Mouse (Mus musculus): ENCODE results near the gene Dpp6. TPM values are rescaled to one million over a fixed set of nuclear protein-coding genes. Genes with fewer than 3 reads are reported as not detected.

The Dpp6 gene
- total and polyA plus RNA-seq, 3 experiments = 0.16 TPM; not detected in 2

- Histone ChIP-seq H3K4me1 (ENCODE audit: insufficient read depth, low read depth, low read length) (no peaks in the 10 kb centered on the region), H3K36me3 (replicated peaks) (no peaks in the 10 kb centered on the region), H3K27me3 (ENCODE audit: insufficient read depth, low read length) (no peaks in the 10 kb centered on the region), H3K9me3 (replicated peaks) (no peaks in the 10 kb centered on the region), H3K4me3 (ENCODE audit: low read depth, low read length) (no peak overlapping the region)
- TF ChIP-seq GATA1 (IDR thresholded peaks at IDR 0.05; ENCODE audit: borderline replicate concordance, low read length) (no peak), CTCF (IDR thresholded peaks at IDR 0.05; ENCODE audit: low read depth, low read length) (no peak), GATA2 (IDR thresholded peaks at IDR 0.05; ENCODE audit: borderline replicate concordance, low read depth, low read length) (no peak), POLR2AphosphoS5 (IDR thresholded peaks at IDR 0.05; ENCODE audit: insufficient replicate concordance, low read depth, low read length) (no peak), TAL1 (conservative IDR thresholded peaks at IDR 0.05; ENCODE audit: low read depth, low read length) (no peak)
- ATAC-seq (ENCODE audit: extremely low read depth, insufficient number of reproducible peaks, low FRiP score, poor library complexity, severe bottlenecking) = no peak; the same call in 1 of the 2 replicates
- DNase-seq (ENCODE audit: low spot score) = no peak
Observed at GRCm38 (mm10) chr5:27274781-27275395, 457.9 kb downstream of the Dpp6 start.

GRCm38 (mm10) chr5:27275871-27276270 is 458.9 kb downstream of the Dpp6 start:
- H3K36me3 ChIP-seq (replicated peaks) = no peaks in the 10 kb centered on the region
- no peaks in the 10 kb centered on the region for H3K9me3 ChIP-seq (replicated peaks)
- TF ChIP-seq TAL1 (conservative IDR thresholded peaks at IDR 0.05; ENCODE audit: low read depth, low read length) (no peak), GATA2 (IDR thresholded peaks at IDR 0.05; ENCODE audit: borderline replicate concordance, low read depth, low read length) (no peak), CTCF (IDR thresholded peaks at IDR 0.05; ENCODE audit: low read depth, low read length) (no peak), POLR2AphosphoS5 (IDR thresholded peaks at IDR 0.05; ENCODE audit: insufficient replicate concordance, low read depth, low read length) (no peak), GATA1 (IDR thresholded peaks at IDR 0.05; ENCODE audit: borderline replicate concordance, low read length) (no peak)
- no peaks in the 10 kb centered on the region for H3K27me3 ChIP-seq (ENCODE audit: insufficient read depth, low read length)
- no peak overlapping the region for H3K4me3 ChIP-seq (ENCODE audit: low read depth, low read length)
- no peak for ATAC-seq (ENCODE audit: extremely low read depth, insufficient number of reproducible peaks, low FRiP score, poor library complexity, severe bottlenecking)
- no peaks in the 10 kb centered on the region for H3K4me1 ChIP-seq (ENCODE audit: insufficient read depth, low read depth, low read length)
- DNase-seq (ENCODE audit: low spot score) = no peak

- ATAC-seq (ENCODE audit: extremely low read depth, insufficient number of reproducible peaks, low FRiP score, poor library complexity, severe bottlenecking) = no peak
- TF ChIP-seq POLR2AphosphoS5 (IDR thresholded peaks at IDR 0.05; ENCODE audit: insufficient replicate concordance, low read depth, low read length) = no peak
- no peak for TF ChIP-seq TAL1 (conservative IDR thresholded peaks at IDR 0.05; ENCODE audit: low read depth, low read length)
- TF ChIP-seq CTCF (IDR thresholded peaks at IDR 0.05; ENCODE audit: low read depth, low read length) = no peak
- no peak for TF ChIP-seq GATA1 (IDR thresholded peaks at IDR 0.05; ENCODE audit: borderline replicate concordance, low read length)
- TF ChIP-seq GATA2 (IDR thresholded peaks at IDR 0.05; ENCODE audit: borderline replicate concordance, low read depth, low read length) = no peak
Observed at GRCm38 (mm10) chr5:27278120-27278645, 461.2 kb downstream of the Dpp6 start.

GRCm38 (mm10) chr5:27286876-27287275 is 469.9 kb downstream of the Dpp6 start:
- ATAC-seq (ENCODE audit: extremely low read depth, insufficient number of reproducible peaks, low FRiP score, poor library complexity, severe bottlenecking) = no peak
- DNase-seq (ENCODE audit: low spot score) = no peak
- TF ChIP-seq TAL1 (conservative IDR thresholded peaks at IDR 0.05; ENCODE audit: low read depth, low read length) = no peak
- no peak for TF ChIP-seq CTCF (IDR thresholded peaks at IDR 0.05; ENCODE audit: low read depth, low read length)
- TF ChIP-seq GATA1 (IDR thresholded peaks at IDR 0.05; ENCODE audit: borderline replicate concordance, low read length) = no peak
- TF ChIP-seq POLR2AphosphoS5 (IDR thresholded peaks at IDR 0.05; ENCODE audit: insufficient replicate concordance, low read depth, low read length) = no peak
- no peak for TF ChIP-seq GATA2 (IDR thresholded peaks at IDR 0.05; ENCODE audit: borderline replicate concordance, low read depth, low read length)
- no peak overlapping the region for H3K4me3 ChIP-seq (ENCODE audit: low read depth, low read length)
- no peaks in the 10 kb centered on the region for H3K4me1 ChIP-seq (ENCODE audit: insufficient read depth, low read depth, low read length)
- H3K9me3 ChIP-seq (replicated peaks) = peaks cover 4% of the 10 kb centered on the region; the same call in 1 of the 2 replicates
- H3K27me3 ChIP-seq (ENCODE audit: insufficient read depth, low read length) = no peaks in the 10 kb centered on the region
- no peaks in the 10 kb centered on the region for H3K36me3 ChIP-seq (replicated peaks)

More at GRCm38 (mm10) chr5:27278120-27278645, 461.2 kb downstream of the Dpp6 start:
- no peaks in the 10 kb centered on the region for H3K27me3 ChIP-seq (ENCODE audit: insufficient read depth, low read length)
- DNase-seq (ENCODE audit: low spot score) = no peak
- H3K9me3 ChIP-seq (replicated peaks) = no peaks in the 10 kb centered on the region
- no peaks in the 10 kb centered on the region for H3K4me1 ChIP-seq (ENCODE audit: insufficient read depth, low read depth, low read length)
- no peak overlapping the region for H3K4me3 ChIP-seq (ENCODE audit: low read depth, low read length)
- H3K36me3 ChIP-seq (replicated peaks) = no peaks in the 10 kb centered on the region

GRCm38 (mm10) chr5:27291378-27291777 is 474.4 kb downstream of the Dpp6 start:
- no peak for TF ChIP-seq TAL1 (conservative IDR thresholded peaks at IDR 0.05; ENCODE audit: low read depth, low read length)
- no peak for TF ChIP-seq POLR2AphosphoS5 (IDR thresholded peaks at IDR 0.05; ENCODE audit: insufficient replicate concordance, low read depth, low read length)
- no peak for TF ChIP-seq CTCF (IDR thresholded peaks at IDR 0.05; ENCODE audit: low read depth, low read length)
- no peak for TF ChIP-seq GATA1 (IDR thresholded peaks at IDR 0.05; ENCODE audit: borderline replicate concordance, low read length)
- TF ChIP-seq GATA2 (IDR thresholded peaks at IDR 0.05; ENCODE audit: borderline replicate concordance, low read depth, low read length) = no peak
- DNase-seq (ENCODE audit: low spot score) = no peak
- H3K36me3 ChIP-seq (replicated peaks) = no peaks in the 10 kb centered on the region
- no peak for ATAC-seq (ENCODE audit: extremely low read depth, insufficient number of reproducible peaks, low FRiP score, poor library complexity, severe bottlenecking)
- H3K4me3 ChIP-seq (ENCODE audit: low read depth, low read length) = no peak overlapping the region
- peaks cover 12% of the 10 kb centered on the region for H3K9me3 ChIP-seq (replicated peaks)
- H3K4me1 ChIP-seq (ENCODE audit: insufficient read depth, low read depth, low read length) = no peaks in the 10 kb centered on the region
- no peaks in the 10 kb centered on the region for H3K27me3 ChIP-seq (ENCODE audit: insufficient read depth, low read length)

- H3K4me3 ChIP-seq (ENCODE audit: low read depth, low read length) = no peak overlapping the region
- DNase-seq (ENCODE audit: low spot score) (no peak), ATAC-seq (ENCODE audit: extremely low read depth, insufficient number of reproducible peaks, low FRiP score, poor library complexity, severe bottlenecking) (no peak)
- peaks cover 12% of the 10 kb centered on the region for H3K9me3 ChIP-seq (replicated peaks)
- no peaks in the 10 kb centered on the region for H3K36me3 ChIP-seq (replicated peaks)
- no peak for TF ChIP-seq GATA2 (IDR thresholded peaks at IDR 0.05; ENCODE audit: borderline replicate concordance, low read depth, low read length)
- no peak for TF ChIP-seq CTCF (IDR thresholded peaks at IDR 0.05; ENCODE audit: low read depth, low read length)
- TF ChIP-seq TAL1 (conservative IDR thresholded peaks at IDR 0.05; ENCODE audit: low read depth, low read length) = no peak
- no peak for TF ChIP-seq POLR2AphosphoS5 (IDR thresholded peaks at IDR 0.05; ENCODE audit: insufficient replicate concordance, low read depth, low read length)
- no peak for TF ChIP-seq GATA1 (IDR thresholded peaks at IDR 0.05; ENCODE audit: borderline replicate concordance, low read length)
- H3K4me1 ChIP-seq (ENCODE audit: insufficient read depth, low read depth, low read length) = no peaks in the 10 kb centered on the region
- no peaks in the 10 kb centered on the region for H3K27me3 ChIP-seq (ENCODE audit: insufficient read depth, low read length)
Observed at GRCm38 (mm10) chr5:27292236-27292635, 475.2 kb downstream of the Dpp6 start.

Measured in G1E (cell line).